Mouse (Mus musculus) limb, embryonic 11.5 days (tissue): ENCODE measurements around the gene Fry. TPM values are rescaled to one million over a fixed set of nuclear protein-coding genes. Genes with fewer than 3 reads are reported as not detected.

Source experiments
- ATAC-seq: fragments of 200-750 bp; cut with Nextera tagmentation; 2 replicates; pipeline ENCODE4 v1.8.0; 2017; ENCODE audit warnings: low read depth; ENCODE audit not compliant: insufficient number of reproducible peaks, low FRiP score, low TSS enrichment
- DNase-seq: peaks from one replicate; pipeline ENCODE4 v3.0.0-alpha.2; 2015; ENCODE audit warnings: low spot score
- H3K27ac ChIP-seq: fragments of 300-500 bp; sonication (generic); replicated peaks from 2 replicates; pipeline ENCODE4 v1.5.1; 2014; ENCODE audit warnings: low read depth, mild to moderate bottlenecking, low read length
- H3K27me3 ChIP-seq: fragments of 300-500 bp; sonication (generic); 2 replicates; pipeline ENCODE4 v1.6.1; 2014; ENCODE audit warnings: mild to moderate bottlenecking, low read length, mixed read lengths; ENCODE audit not compliant: control insufficient read depth, insufficient read depth
- H3K36me3 ChIP-seq: fragments of 300-500 bp; sonication (generic); 2 replicates; pipeline ENCODE4 v1.6.1; 2014; ENCODE audit warnings: mild to moderate bottlenecking, low read length, moderate library complexity, mixed read lengths; ENCODE audit not compliant: control insufficient read depth, insufficient read depth
- H3K4me1 ChIP-seq: fragments of 300-500 bp; sonication (generic); 2 replicates; pipeline ENCODE4 v1.6.1; 2014; ENCODE audit warnings: low read length, mixed read lengths; ENCODE audit not compliant: control insufficient read depth, insufficient read depth
- H3K4me2 ChIP-seq: fragments of 300-500 bp; sonication (generic); 2 replicates; pipeline ENCODE4 v1.6.1; 2014; ENCODE audit warnings: low read depth, mild to moderate bottlenecking, moderate library complexity; ENCODE audit not compliant: severe bottlenecking
- H3K4me3 ChIP-seq: fragments of 300-500 bp; sonication (generic); 2 replicates; pipeline ENCODE4 v1.5.1; 2014; ENCODE audit warnings: low read depth, low read length
- H3K9ac ChIP-seq: fragments of 300-500 bp; sonication (generic); 2 replicates; pipeline ENCODE4 v1.6.1; 2014; ENCODE audit warnings: mild to moderate bottlenecking, low read length
- H3K9me3 ChIP-seq: fragments of 300-500 bp; sonication (generic); 2 replicates; pipeline ENCODE4 v1.6.1; 2016; ENCODE audit warnings: low read length; ENCODE audit not compliant: control insufficient read depth
- WGBS: fragments of 180-500 bp; shearing (Covaris S2); extraction: QIAGEN DNeasy Blood & Tissue Kit; methylation state at CpG from one replicate; pipeline ENCODE4 v1.1.7; 2014; 5-methylcytosine and 5-hydroxymethylcytosine counted together
- polyA plus RNA-seq: library from polyadenylated mRNA; unstranded; fragments of >200 nt; fragmentation: Nextera tagmentation; extraction: Ambion mirVana; gene quantifications from 2 replicates; pipeline ENCODE4 v1.2.1, GENCODE M21; 2014

Fry gene
- polyA plus RNA-seq, 1 experiment from 2014 or later = 5.2 TPM

- no peaks in the 10 kb centered on the region for H3K9me3 ChIP-seq
- H3K4me2 ChIP-seq = no peak overlapping the region
- no peak for DNase-seq
- 92% methylated on average over 13 of the region's 13 CpGs for WGBS
- H3K36me3 ChIP-seq = no peaks in the 10 kb centered on the region
- no peaks in the 10 kb centered on the region for H3K4me1 ChIP-seq
- ATAC-seq = no peak
- no peak overlapping the region for H3K4me3 ChIP-seq
- H3K9ac ChIP-seq = no peak overlapping the region
- no peaks in the 10 kb centered on the region for H3K27me3 ChIP-seq
- no peak overlapping the region for H3K27ac ChIP-seq
Measured at GRCm38 (mm10) chr5:150135529-150135928, 17.1 kb downstream of the Fry start.

DNA sequence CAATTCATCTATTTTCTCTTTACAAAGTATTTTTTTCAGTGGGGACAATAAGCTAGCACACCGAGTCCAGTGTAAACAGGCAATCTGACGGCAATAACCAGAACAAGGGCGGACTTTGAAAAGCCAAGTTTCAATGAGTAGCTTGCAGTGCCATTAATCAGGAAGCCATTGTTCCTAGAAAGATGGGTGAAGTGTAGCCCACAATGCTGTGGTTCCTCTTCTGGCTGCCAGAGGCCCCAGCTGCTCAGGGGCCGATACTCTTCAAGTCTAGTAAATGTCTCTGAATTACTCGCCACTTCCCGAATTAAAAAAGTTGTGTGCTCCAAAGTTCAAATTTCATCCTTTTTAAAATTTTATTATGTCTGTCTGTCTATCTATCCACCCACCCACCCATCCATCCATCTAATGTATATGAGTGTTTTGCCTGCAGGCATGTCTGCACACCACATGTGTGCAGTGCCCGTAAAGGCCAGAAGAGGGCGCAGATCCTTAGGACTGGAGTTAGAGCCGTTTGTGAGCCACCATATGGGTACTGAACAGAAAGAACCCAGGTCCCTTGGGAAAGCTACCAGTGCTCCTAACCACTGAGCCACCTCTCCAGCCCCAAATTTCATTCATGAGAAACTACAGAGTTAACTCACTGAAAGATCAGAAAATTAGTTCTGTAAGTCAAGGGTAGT lies 19.5 kb downstream of the Fry start:
- no peak overlapping the region for H3K4me2 ChIP-seq
- no peaks in the 10 kb centered on the region for H3K9me3 ChIP-seq
- H3K4me3 ChIP-seq = no peak overlapping the region
- no peaks in the 10 kb centered on the region for H3K4me1 ChIP-seq
- ATAC-seq (no peak), DNase-seq (peak; percentile 30)
- no peak overlapping the region for H3K9ac ChIP-seq
- 93% methylated on average over 9 of the region's 9 CpGs for WGBS
- H3K27me3 ChIP-seq = no peaks in the 10 kb centered on the region
- no peaks in the 10 kb centered on the region for H3K36me3 ChIP-seq
- H3K27ac ChIP-seq = no peak overlapping the region

GRCm38 (mm10) chr5:150140513-150140912 lies 22.1 kb downstream of the Fry start:
- Histone ChIP-seq H3K27ac (no peak overlapping the region), H3K4me2 (no peak overlapping the region), H3K36me3 (no peaks in the 10 kb centered on the region), H3K27me3 (no peaks in the 10 kb centered on the region), H3K4me3 (no peak overlapping the region), H3K9me3 (no peaks in the 10 kb centered on the region), H3K4me1 (no peaks in the 10 kb centered on the region), H3K9ac (no peak overlapping the region)
- ATAC-seq = no peak
- no peak for DNase-seq
- WGBS = 68% methylated on average over 2 of the region's 2 CpGs

- no peak for ATAC-seq
- Histone ChIP-seq H3K4me2 (no peak overlapping the region), H3K27me3 (no peaks in the 10 kb centered on the region), H3K27ac (no peak overlapping the region), H3K4me3 (no peak overlapping the region), H3K9ac (no peak overlapping the region), H3K36me3 (no peaks in the 10 kb centered on the region), H3K9me3 (no peaks in the 10 kb centered on the region), H3K4me1 (no peaks in the 10 kb centered on the region)
- DNase-seq = no peak
- 86% methylated on average over 3 of the region's 3 CpGs for WGBS
Measured at GRCm38 (mm10) chr5:150145967-150146366, 27.5 kb downstream of the Fry start.

GRCm38 (mm10) chr5:150146612-150147011 lies 28.2 kb downstream of the Fry start:
- WGBS = 88% methylated on average over 4 of the region's 4 CpGs
- H3K9me3 ChIP-seq = no peaks in the 10 kb centered on the region
- H3K4me3 ChIP-seq = no peak overlapping the region
- no peaks in the 10 kb centered on the region for H3K4me1 ChIP-seq
- no peaks in the 10 kb centered on the region for H3K27me3 ChIP-seq
- no peak overlapping the region for H3K4me2 ChIP-seq
- H3K9ac ChIP-seq = no peak overlapping the region
- no peaks in the 10 kb centered on the region for H3K36me3 ChIP-seq
- ATAC-seq (no peak), DNase-seq (no peak)
- no peak overlapping the region for H3K27ac ChIP-seq

- ATAC-seq (no peak), DNase-seq (no peak)
- Histone ChIP-seq H3K9me3 (no peaks in the 10 kb centered on the region), H3K4me1 (no peaks in the 10 kb centered on the region), H3K4me2 (no peak overlapping the region), H3K27me3 (no peaks in the 10 kb centered on the region), H3K9ac (no peak overlapping the region), H3K4me3 (no peak overlapping the region), H3K36me3 (no peaks in the 10 kb centered on the region), H3K27ac (no peak overlapping the region)
- WGBS = 86% methylated on average over 11 of the region's 11 CpGs
Measured at GRCm38 (mm10) chr5:150149725-150150124, 31.3 kb downstream of the Fry start.

DNA sequence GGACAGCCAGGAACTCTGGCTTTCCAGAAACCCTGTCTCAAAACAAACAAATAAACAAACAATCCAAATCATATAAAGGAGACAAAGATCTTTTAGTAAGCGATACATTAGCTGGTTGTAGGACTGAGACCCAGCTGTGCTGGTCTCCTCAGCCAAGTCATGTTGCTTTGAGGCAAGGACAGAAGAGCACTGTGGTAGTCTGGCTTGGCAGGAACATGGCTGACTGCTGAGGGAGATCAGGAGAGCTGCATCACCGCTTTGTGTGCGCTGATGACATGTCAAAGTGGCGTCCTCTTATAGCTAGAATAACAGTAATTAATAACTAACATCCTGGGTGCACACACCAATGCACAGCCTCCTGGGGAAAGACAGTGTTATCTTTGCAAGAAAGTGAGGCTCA lies 32.5 kb downstream of the Fry start:
- Histone ChIP-seq H3K36me3 (no peaks in the 10 kb centered on the region), H3K27me3 (no peaks in the 10 kb centered on the region), H3K4me2 (no peak overlapping the region), H3K4me3 (no peak overlapping the region), H3K4me1 (no peaks in the 10 kb centered on the region), H3K9ac (no peak overlapping the region), H3K27ac (no peak overlapping the region), H3K9me3 (no peaks in the 10 kb centered on the region)
- ATAC-seq (no peak), DNase-seq (no peak)
- 88% methylated on average over 4 of the region's 4 CpGs for WGBS

DNA sequence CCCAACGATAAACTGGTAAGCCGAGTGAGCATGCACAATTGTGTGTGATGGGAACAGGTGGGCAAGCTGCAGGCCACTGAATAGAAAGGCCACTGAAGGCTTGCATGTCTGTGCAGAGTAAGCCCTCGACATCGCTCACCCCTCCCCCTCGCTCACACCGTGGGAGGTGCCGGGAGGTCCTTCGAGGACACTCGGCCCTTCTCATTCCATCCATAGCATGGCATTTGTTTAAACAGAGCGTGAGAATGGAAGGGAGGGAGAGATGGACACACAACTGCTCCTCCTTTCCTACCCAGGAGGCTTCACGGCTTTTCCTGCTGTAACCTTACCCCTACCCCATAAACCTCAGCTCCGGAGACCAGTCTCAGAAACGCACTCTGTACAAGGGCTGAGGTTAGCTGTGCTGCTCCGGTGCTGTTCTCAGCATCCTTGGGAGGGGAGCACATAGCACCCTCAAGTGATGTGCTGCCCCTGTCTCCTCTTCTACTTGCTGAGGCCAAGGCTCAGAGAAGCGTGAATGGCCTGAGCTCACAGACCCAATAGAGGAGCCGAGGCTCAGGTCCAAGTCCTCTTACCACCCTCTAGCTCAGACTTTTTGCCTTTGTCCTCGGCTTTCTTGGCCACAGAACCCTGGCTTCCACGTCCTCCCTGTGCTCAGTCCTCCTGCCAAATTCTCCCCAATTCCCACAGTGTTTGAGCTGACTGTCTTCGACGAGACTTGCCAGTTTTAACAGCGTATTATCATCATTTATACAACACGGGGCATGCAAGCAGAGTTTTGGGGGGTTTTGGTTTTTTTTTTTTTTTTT lies 33.8 kb downstream of the Fry start:
- Histone ChIP-seq H3K4me3 (no peak overlapping the region), H3K27ac (no peak overlapping the region), H3K9ac (0 out of 2 replicates have a peak overlapping the region, but pooled peaks have one; percentile 18), H3K4me2 (peak overlapping the region; percentile 16; the same call in 1 of the 2 replicates), H3K9me3 (no peaks in the 10 kb centered on the region), H3K4me1 (no peaks in the 10 kb centered on the region), H3K27me3 (no peaks in the 10 kb centered on the region), H3K36me3 (no peaks in the 10 kb centered on the region)
- DNase-seq = peak; percentile 44
- 64% methylated on average over 22 of the region's 22 CpGs for WGBS
- peak; percentile 68 for ATAC-seq
